Mouse (Mus musculus) heart, postnatal 36 days (tissue): ENCODE measurements around the gene Epyc. TPM values are rescaled to one million over a fixed set of nuclear protein-coding genes. Genes with fewer than 3 reads are reported as not detected.
A peak's percentile ranks its signal among the peaks of the same experiment; 100 is the strongest.

ENCODE experiments used
- DNase-seq, 2 experiments: peaks; one replicate each; pipeline ENCODE4 v3.0.0; 2021 to 2022
- intact Hi-C: fragments of 180-260 bp; cut with DNase I; formaldehyde crosslinking; loops from one replicate; pipeline ENCODE4 v1.15.1; 2025
- total RNA-seq, 2 experiments: library from RNA; stranded (reverse); gene quantifications; 2 replicates each; pipeline ENCODE4 v1.2.3; 2021

Epyc gene
- total RNA-seq, result under 1 TPM; 0.30 to 0.44 TPM

- intact Hi-C loops, result no loop called here
These were observed at the start of gene Epyc for GRCm38 (mm10) chr10:97643768-97644167. Epyc (plus strand) TSS chr10:97644068.

GRCm38 (mm10) chr10:97595680-97596079, 48.2 kb upstream of the Epyc start:
- DNase-seq, result no peak
- intact Hi-C loops, result no loop called here

More at GRCm38 (mm10) chr10:97643768-97644167, at the start of gene Epyc:
- DNase-seq, result no peak

- intact Hi-C loops, result no loop called here
- no peak for DNase-seq
These were observed 42.1 kb upstream of the Epyc start for GRCm38 (mm10) chr10:97601744-97602143.

- no peak for DNase-seq
- intact Hi-C loops, result no loop called here
These were observed 40.6 kb upstream of the Epyc start for GRCm38 (mm10) chr10:97603256-97603655.

- intact Hi-C loops, result no loop called here
- DNase-seq, result no peak
These were observed 37.3 kb upstream of the Epyc start, which contains the start of gene Kera for GRCm38 (mm10) chr10:97606579-97606978. Kera (plus strand) TSS chr10:97606879.

- no peak for DNase-seq
- intact Hi-C loops, result no loop called here
These were observed 21.5 kb upstream of the Epyc start for GRCm38 (mm10) chr10:97622328-97622727.

GRCm38 (mm10) chr10:97624381-97624780, 19.5 kb upstream of the Epyc start:
- no peak for DNase-seq
- intact Hi-C loops, result no loop called here

- DNase-seq, result no peak
- intact Hi-C loops, result no loop called here
These were observed 18.8 kb upstream of the Epyc start for GRCm38 (mm10) chr10:97625116-97625515.

GRCm38 (mm10) chr10:97626543-97626942, 17.3 kb upstream of the Epyc start:
- intact Hi-C loops, result no loop called here
- no peak for DNase-seq

GRCm38 (mm10) chr10:97631061-97631460, 12.8 kb upstream of the Epyc start:
- DNase-seq, result no peak
- intact Hi-C loops, result no loop called here

GRCm38 (mm10) chr10:97641926-97642325, 1.9 kb upstream of the Epyc start:
- DNase-seq, result no peak
- intact Hi-C loops, result no loop called here

- intact Hi-C loops, result no loop called here
- no peak for DNase-seq
These were observed 6.5 kb downstream of the Epyc start for GRCm38 (mm10) chr10:97650334-97650733.

- no peak for DNase-seq
- intact Hi-C loops, result no loop called here
These were observed 15.6 kb downstream of the Epyc start for GRCm38 (mm10) chr10:97659489-97659888.

- DNase-seq, result no peak
- intact Hi-C loops, result loop anchor here (5.0 kb wide), 3 partner anchors 81 to 186 kb away; partner anchors contain the start of gene Lum
These were observed 24.8 kb downstream of the Epyc start for GRCm38 (mm10) chr10:97668656-97669055.

GRCm38 (mm10) chr10:97670202-97670601, 26.3 kb downstream of the Epyc start:
- no peak for DNase-seq
- intact Hi-C loops, result loop anchor here (1.0 to 5.0 kb wide), 2 partner anchors 294 to 323 kb away; no protein-coding TSS in a partner anchor

- no peak for DNase-seq
- intact Hi-C loops, result loop anchor here (5.0 kb wide), 1 partner anchor 326 kb away; no protein-coding TSS in a partner anchor
These were observed 29.4 kb downstream of the Epyc start for GRCm38 (mm10) chr10:97673239-97673638.

- no peak for DNase-seq
- intact Hi-C loops, result no loop called here
These were observed 39.1 kb downstream of the Epyc start for GRCm38 (mm10) chr10:97682981-97683380.

GRCm38 (mm10) chr10:97687198-97687597, 43.3 kb downstream of the Epyc start:
- intact Hi-C loops, result no loop called here

GRCm38 (mm10) chr10:97689425-97689824, 45.6 kb downstream of the Epyc start:
- intact Hi-C loops, result loop anchor here (1.0 kb wide), 1 partner anchor 344 kb away; no protein-coding TSS in a partner anchor
- DNase-seq, result no peak

More at GRCm38 (mm10) chr10:97687198-97687597, 43.3 kb downstream of the Epyc start:
- peak in 1 of 2 experiments; percentile 11 for DNase-seq

GRCm38 (mm10) chr10:97692913-97693312, 49.0 kb downstream of the Epyc start, which contains the start of gene Ccer1:
Ccer1 (plus strand) TSS chr10:97693059.
- intact Hi-C loops, result no loop called here
- DNase-seq, result no peak

- no peak for DNase-seq
- intact Hi-C loops, result no loop called here
These were observed 49.7 kb downstream of the Epyc start for GRCm38 (mm10) chr10:97693398-97694135.

GRCm38 (mm10) chr10:97702321-97702720, 58.5 kb downstream of the Epyc start:
- intact Hi-C loops, result no loop called here
- DNase-seq, result no peak
